ENCODE assay signal across 8 mouse cellular contexts in genomic region chr12:104751814-104752765, GRCm38 (mm10). TPM values are rescaled to one million over a fixed set of nuclear protein-coding genes. Genes with fewer than 3 reads are reported as not detected.
DNase-seq lines count a peak whose midpoint lies in the region; ATAC-seq and TF ChIP-seq lines count a peak whose summit lies in the region.

TSS of gene Dicer1 (minus strand) at chr12:104751952.

- no peaks in the 10 kb centered on the region for H3K27me3 ChIP-seq in CH12.LX (replicated peaks)
- H3K27me3 ChIP-seq in forebrain, embryonic 12.5 days: no peaks in the 10 kb centered on the region
- H3K27me3 ChIP-seq in heart, postnatal 0 days (ENCODE audit: control insufficient read depth, insufficient read depth, low read length): no peaks in the 10 kb centered on the region
- no peaks in the 10 kb centered on the region for H3K27me3 ChIP-seq in liver, embryonic 16.5 days (ENCODE audit: control insufficient read depth, insufficient read depth, low read depth, low read length)
- H3K27me3 ChIP-seq in neural tube, embryonic 13.5 days: no peaks in the 10 kb centered on the region
- no peaks in the 10 kb centered on the region for H3K27me3 ChIP-seq in testis, adult 2 months (ENCODE audit: control insufficient read depth, insufficient read depth, low read length)

- DNase-seq in CH12.LX (ENCODE audit: extremely low read depth): peak; percentile 89
- peak; percentile 84 for DNase-seq in c-Kit-positive CD71-positive TER-119-negative erythroid progenitor cells, embryonic 14.5 days (ENCODE audit: low read depth)
- DNase-seq in heart, postnatal 0 days (ENCODE audit: low spot score): peak; percentile 89
- DNase-seq in kidney, postnatal 4 days: peak; percentile 99

- peak in 1 of 2 experiments; percentile 3; a peak in 1 of 4 replicates for TF ChIP-seq CTCF in CH12.LX (conservative IDR thresholded peaks at IDR 0.05 in 1 of 2, IDR thresholded peaks at IDR 0.05 in 1 of 2; ENCODE audit: low read depth in 2 of 2, low read length in 2 of 2)
- TF ChIP-seq CTCF in heart, postnatal 0 days (IDR thresholded peaks at IDR 0.05; ENCODE audit: low read depth): no peak; the same call in 1 of the 2 replicates
- TF ChIP-seq CTCF in testis, adult 2 months (IDR thresholded peaks at IDR 0.05; ENCODE audit: control insufficient read depth, insufficient read depth, insufficient replicate concordance, low read depth, low read length): no peak

- peak; percentile 77 for TF ChIP-seq POLR2A in CH12.LX (IDR thresholded peaks at IDR 0.05; ENCODE audit: low read depth, low read length)
- peak; percentile 72 for TF ChIP-seq POLR2A in testis, adult 2 months (IDR thresholded peaks at IDR 0.05; ENCODE audit: control insufficient read depth, low read depth, low read length)

- in situ Hi-C loops in CH12.LX (cut with MboI; ENCODE audit: low pct_ligation_motif_present, low pct_unique_long_range_greater_than_20kb, low sequenced_read_pairs): loop anchor here (10.0 kb wide), 1 partner anchor 183 kb away; no protein-coding TSS in a partner anchor

- dilution Hi-C loops in CH12.LX (cut with MboI; ENCODE audit: extremely low pct_ligation_motif_present, extremely low pct_unique_long_range_greater_than_20kb, low sequenced_read_pairs): no loop called here

- H3K79me2 ChIP-seq in CH12.LX (replicated peaks; ENCODE audit: control insufficient read depth, extremely low read depth, insufficient read depth, poor library complexity, severe bottlenecking): peaks cover 22% of the 10 kb centered on the region

- H3K9me3 ChIP-seq in CH12.LX (replicated peaks; ENCODE audit: low read length): no peaks in the 10 kb centered on the region
- no peaks in the 10 kb centered on the region for H3K9me3 ChIP-seq in forebrain, embryonic 12.5 days
- H3K9me3 ChIP-seq in heart, postnatal 0 days (replicated peaks; ENCODE audit: control insufficient read depth, low read length): no peaks in the 10 kb centered on the region
- no peaks in the 10 kb centered on the region for H3K9me3 ChIP-seq in liver, embryonic 16.5 days (replicated peaks; ENCODE audit: control insufficient read depth, low read length)
- H3K9me3 ChIP-seq in neural tube, embryonic 13.5 days: no peaks in the 10 kb centered on the region

- TF ChIP-seq EP300 in CH12.LX (IDR thresholded peaks at IDR 0.05; ENCODE audit: low read length): no peak
- no peak for TF ChIP-seq EP300 in heart, postnatal 0 days (IDR thresholded peaks at IDR 0.05; ENCODE audit: low read depth)

- H3K4me1 ChIP-seq in CH12.LX (ENCODE audit: control insufficient read depth in 1 of 2, insufficient read depth in 2 of 2): peaks cover 10 to 34% of the 10 kb centered on the region in 2 experiments
- peaks cover 41% of the 10 kb centered on the region for H3K4me1 ChIP-seq in forebrain, embryonic 12.5 days
- peaks cover 20% of the 10 kb centered on the region for H3K4me1 ChIP-seq in heart, postnatal 0 days (ENCODE audit: control insufficient read depth, insufficient read depth)
- H3K4me1 ChIP-seq in liver, embryonic 16.5 days (ENCODE audit: control insufficient read depth, low read depth, low read length): peaks cover 35% of the 10 kb centered on the region
- peaks cover 48% of the 10 kb centered on the region for H3K4me1 ChIP-seq in neural tube, embryonic 13.5 days (replicated peaks)
- peaks cover 13% of the 10 kb centered on the region for H3K4me1 ChIP-seq in testis, adult 2 months (ENCODE audit: control insufficient read depth, insufficient read depth, low read length)

- H3K36me3 ChIP-seq in CH12.LX (replicated peaks in 1 of 2; ENCODE audit: control insufficient read depth in 1 of 2, insufficient read depth in 1 of 2, low read length in 1 of 2): peaks cover 0 to 19% of the 10 kb centered on the region in 2 experiments
- H3K36me3 ChIP-seq in forebrain, embryonic 12.5 days (replicated peaks): peaks cover 5% of the 10 kb centered on the region; the same call in 1 of the 2 replicates
- no peaks in the 10 kb centered on the region for H3K36me3 ChIP-seq in heart, postnatal 0 days (replicated peaks; ENCODE audit: control insufficient read depth, insufficient read depth, low read length)
- H3K36me3 ChIP-seq in liver, embryonic 16.5 days (ENCODE audit: control insufficient read depth, insufficient read depth): no peaks in the 10 kb centered on the region
- H3K36me3 ChIP-seq in neural tube, embryonic 13.5 days: peaks cover 3% of the 10 kb centered on the region; the same call in 1 of the 2 replicates
- H3K36me3 ChIP-seq in testis, adult 2 months (ENCODE audit: control insufficient read depth, insufficient read depth, low read length): no peaks in the 10 kb centered on the region

- peak within 1 kb of the TSS; percentile 71 for H3K9ac ChIP-seq in CH12.LX (ENCODE audit: insufficient read depth, low read depth)
- peak within 1 kb of the TSS; percentile 98 for H3K9ac ChIP-seq in forebrain, embryonic 12.5 days
- H3K9ac ChIP-seq in heart, postnatal 0 days (replicated peaks; ENCODE audit: low read depth, low read length): peak within 1 kb of the TSS; percentile 87
- H3K9ac ChIP-seq in liver, embryonic 16.5 days (ENCODE audit: low read depth, low read length): peak within 1 kb of the TSS; percentile 83
- H3K9ac ChIP-seq in neural tube, embryonic 13.5 days: peak within 1 kb of the TSS; percentile 96

- peak; percentile 96 for ATAC-seq in forebrain, embryonic 12.5 days (ENCODE audit: low FRiP score)
- ATAC-seq in heart, postnatal 0 days (ENCODE audit: insufficient read depth, low read depth): peak; percentile 98
- peak; percentile 94 for ATAC-seq in liver, embryonic 16.5 days (ENCODE audit: low read depth)
- ATAC-seq in neural tube, embryonic 13.5 days (ENCODE audit: low read depth): peak; percentile 97

- peak within 1 kb of the TSS; percentile 75 to 84 (median 77) for H3K4me3 ChIP-seq in CH12.LX (replicated peaks in 1 of 3; ENCODE audit: low read depth in 2 of 3, low read length in 2 of 3, poor library complexity in 1 of 3)
- H3K4me3 ChIP-seq in forebrain, embryonic 12.5 days (replicated peaks): peak within 1 kb of the TSS; percentile 95
- peak within 1 kb of the TSS; percentile 82 for H3K4me3 ChIP-seq in heart, postnatal 0 days (ENCODE audit: low read depth, low read length)
- peak within 1 kb of the TSS; percentile 81 for H3K4me3 ChIP-seq in liver, embryonic 16.5 days (ENCODE audit: low read depth, low read length)
- peak within 1 kb of the TSS; percentile 83 for H3K4me3 ChIP-seq in neural tube, embryonic 13.5 days
- H3K4me3 ChIP-seq in testis, adult 2 months (ENCODE audit: control insufficient read depth, low read depth, low read length): peak within 1 kb of the TSS; percentile 87

- H3K4me2 ChIP-seq in CH12.LX (ENCODE audit: insufficient read depth, low read depth, poor library complexity, severe bottlenecking): peak within 1 kb of the TSS; percentile 90
- peak within 1 kb of the TSS; percentile 91 for H3K4me2 ChIP-seq in forebrain, embryonic 12.5 days
- peak within 1 kb of the TSS; percentile 84 for H3K4me2 ChIP-seq in heart, postnatal 0 days (ENCODE audit: low read depth, low read length)
- peak within 1 kb of the TSS; percentile 73 for H3K4me2 ChIP-seq in liver, embryonic 16.5 days (ENCODE audit: low read depth, low read length)
- peak within 1 kb of the TSS; percentile 95 for H3K4me2 ChIP-seq in neural tube, embryonic 13.5 days

- no peak within 1 kb of the TSS for H3K27ac ChIP-seq in CH12.LX (ENCODE audit: insufficient read depth, low read depth)
- H3K27ac ChIP-seq in forebrain, embryonic 12.5 days: peak within 1 kb of the TSS; percentile 93
- H3K27ac ChIP-seq in heart, postnatal 0 days (ENCODE audit: low read depth): peak within 1 kb of the TSS; percentile 86
- H3K27ac ChIP-seq in liver, embryonic 16.5 days (ENCODE audit: low read length): peak within 1 kb of the TSS; percentile 69
- peak within 1 kb of the TSS; percentile 92 for H3K27ac ChIP-seq in neural tube, embryonic 13.5 days (replicated peaks)
- H3K27ac ChIP-seq in testis, adult 2 months (ENCODE audit: control insufficient read depth, insufficient read depth, low read depth, low read length): peak within 1 kb of the TSS; percentile 82

- no peak for TF ChIP-seq RAD21 in CH12.LX (IDR thresholded peaks at IDR 0.05; ENCODE audit: low read depth, low read length)

- under 1% methylated on average over 90 of the region's 94 CpGs for WGBS in forebrain, embryonic 12.5 days
- 1% methylated on average over 91 of the region's 94 CpGs for WGBS in heart, postnatal 0 days
- under 1% methylated on average over 70 of the region's 94 CpGs for WGBS in liver, embryonic 16.5 days (ENCODE audit: insufficient replicate concordance)
- WGBS in neural tube, embryonic 13.5 days: under 1% methylated on average over 87 of the region's 94 CpGs

TF ChIP-seq in CH12.LX, 34 proteins besides CTCF, POLR2A, EP300 and RAD21 (continues in another document):
- TF ChIP-seq TCF12 (IDR thresholded peaks at IDR 0.05; ENCODE audit: low read depth, low read length) (peak; percentile 53; the same call in 1 of the 2 replicates), MYC (IDR thresholded peaks at IDR 0.05; ENCODE audit: low read depth, low read length) (no peak), TBP (conservative IDR thresholded peaks at IDR 0.05; ENCODE audit: low read depth, low read length) (peak; percentile 54; the same call in 1 of the 2 replicates), MAX (IDR thresholded peaks at IDR 0.05; ENCODE audit: low read length) (peak; percentile 57; the same call in 1 of the 2 replicates), MAZ (IDR thresholded peaks at IDR 0.05; ENCODE audit: low read depth, low read length) (peak; percentile 54; the same call in 1 of the 2 replicates), ZC3H11A (IDR thresholded peaks at IDR 0.05; ENCODE audit: low read depth, low read length) (no peak), ZNF384 (IDR thresholded peaks at IDR 0.05; ENCODE audit: low read depth, low read length) (no peak), HCFC1 (IDR thresholded peaks at IDR 0.05; ENCODE audit: low read depth, low read length) (peak; percentile 73), USF2 (conservative IDR thresholded peaks at IDR 0.05; ENCODE audit: low read depth, low read length) (no peak), NRF1 (IDR thresholded peaks at IDR 0.05; ENCODE audit: low read depth, low read length) (peak; percentile 67), MXI1 (IDR thresholded peaks at IDR 0.05; ENCODE audit: low read depth, low read length) (peak; percentile 63; the same call in 1 of the 2 replicates), RCOR1 (conservative IDR thresholded peaks at IDR 0.05; ENCODE audit: low read depth, low read length) (no peak)

RNA-seq across cellular contexts. Expression of gene Dicer1, which starts in this region (rescaled TPM):
- 22.0 and 27.8 TPM in 2 replicates for total RNA-seq in CH12.LX (2012; rRNA removed)
- total RNA-seq in CH12.LX (2014; rRNA removed): 22.3 and 23.2 TPM in 2 replicates
- 36.2 and 41.1 TPM in 2 replicates for polyA plus RNA-seq in CH12.LX (2012; ENCODE audit: insufficient read length, low read depth)
- 66.4 and 67.3 TPM in 2 replicates for polyA plus RNA-seq in forebrain, embryonic 12.5 days (2016; fragmentation: Nextera tagmentation; extraction: Ambion mirVana)
- total RNA-seq in heart, postnatal 0 days (2014; rRNA removed; ENCODE audit: low replicate concordance): 17.4 and 32.1 TPM in 2 replicates
- polyA plus RNA-seq in heart, postnatal 0 days (2015; fragmentation: Nextera tagmentation; extraction: Ambion mirVana): 12.3 and 14.3 TPM in 2 replicates
- polyA plus RNA-seq in liver, embryonic 16.5 days (2015; fragmentation: Nextera tagmentation; extraction: Ambion mirVana): 3.4 and 4.7 TPM in 2 replicates
- polyA plus RNA-seq in neural tube, embryonic 13.5 days (2015; fragmentation: Nextera tagmentation; extraction: Ambion mirVana): 48.2 and 53.0 TPM in 2 replicates
- 4.4 and 4.9 TPM in 2 replicates for polyA plus RNA-seq in testis, adult 2 months (2012; rRNA removed)
